Comparison of ENCODE assay signal across 17 mouse cellular contexts in the genomic region with DNA sequence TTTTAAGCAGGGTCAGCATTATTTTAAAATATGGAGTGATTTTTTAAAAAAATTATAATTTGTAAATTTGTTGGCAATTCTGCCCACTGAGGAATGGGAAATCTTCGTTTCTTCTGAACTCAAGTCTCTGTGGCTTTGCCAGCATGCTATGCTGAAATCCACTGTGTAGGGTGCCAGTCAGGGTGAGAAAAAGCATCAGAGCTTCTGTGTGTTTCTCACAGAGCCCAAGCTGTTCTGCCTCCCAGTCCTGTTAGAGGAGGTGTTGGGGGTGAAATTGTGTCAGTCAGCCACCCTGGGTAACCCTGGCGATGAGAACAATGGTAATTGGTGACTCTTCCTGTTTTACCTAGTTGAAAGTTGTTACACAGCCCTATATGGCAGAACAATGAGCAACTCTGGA.
DNase-seq lines count a peak whose midpoint lies in the region; ATAC-seq and TF ChIP-seq lines count a peak whose summit lies in the region.
"Had no signal": no experiment of that assay in that cellular context is flagged by ENCODE, and none has a peak within 500 bp of the region (broad histone marks: within the 10 kb centered on the region; RNA-seq: fewer than 3 reads in every experiment).

No protein-coding gene starts in this region.

- H3K9ac ChIP-seq in forebrain, embryonic 13.5 days, result no peak overlapping the region
- no peak overlapping the region for H3K9ac ChIP-seq in forebrain, embryonic 11.5 days (ENCODE audit: low read length)
- H3K9ac ChIP-seq in midbrain, embryonic 11.5 days (ENCODE audit: low read length), result no peak overlapping the region
- no peak overlapping the region for H3K9ac ChIP-seq in midbrain, embryonic 15.5 days
- no peak overlapping the region for H3K9ac ChIP-seq in hindbrain, embryonic 13.5 days
- H3K9ac ChIP-seq: heart, embryonic 15.5 days; hindbrain, embryonic 14.5 days; intestine, embryonic 15.5 days had no signal

- WGBS in forebrain, embryonic 13.5 days, result 77% methylated on average over 2 of the region's 2 CpGs
- WGBS in forebrain, embryonic 11.5 days, result 90% methylated on average over 2 of the region's 2 CpGs
- 84% methylated on average over 2 of the region's 2 CpGs for WGBS in midbrain, embryonic 11.5 days
- 83% methylated on average over 2 of the region's 2 CpGs for WGBS in midbrain, embryonic 15.5 days
- 82% methylated on average over 2 of the region's 2 CpGs for WGBS in hindbrain, embryonic 13.5 days

- 0 out of 2 replicates have a peak, but pooled peaks cover 3% of the 10 kb centered on the region for H3K9me3 ChIP-seq in forebrain, embryonic 13.5 days (replicated peaks)
- no peaks in the 10 kb centered on the region for H3K9me3 ChIP-seq in forebrain, embryonic 11.5 days (ENCODE audit: control insufficient read depth, low read length)
- no peaks in the 10 kb centered on the region for H3K9me3 ChIP-seq in midbrain, embryonic 11.5 days (ENCODE audit: control insufficient read depth, low read length)
- H3K9me3 ChIP-seq in midbrain, embryonic 15.5 days, result no peaks in the 10 kb centered on the region
- H3K9me3 ChIP-seq in hindbrain, embryonic 13.5 days, result no peaks in the 10 kb centered on the region
- H3K9me3 ChIP-seq: heart, embryonic 15.5 days; intestine, embryonic 15.5 days had no signal

- no peak overlapping the region for H3K27ac ChIP-seq in forebrain, embryonic 13.5 days
- H3K27ac ChIP-seq in forebrain, embryonic 11.5 days (ENCODE audit: low read depth, low read length), result no peak overlapping the region
- H3K27ac ChIP-seq in midbrain, embryonic 11.5 days (ENCODE audit: low read depth, low read length), result no peak overlapping the region
- no peak overlapping the region for H3K27ac ChIP-seq in midbrain, embryonic 15.5 days
- H3K27ac ChIP-seq in hindbrain, embryonic 13.5 days, result no peak overlapping the region
- H3K27ac ChIP-seq: heart, adult 2 months; heart, embryonic 15.5 days; hindbrain, embryonic 14.5 days; intestine, embryonic 15.5 days had no signal

- no peaks in the 10 kb centered on the region for H3K4me1 ChIP-seq in forebrain, embryonic 13.5 days
- no peaks in the 10 kb centered on the region for H3K4me1 ChIP-seq in forebrain, embryonic 11.5 days (replicated peaks; ENCODE audit: control insufficient read depth, insufficient read depth, low read length)
- no peaks in the 10 kb centered on the region for H3K4me1 ChIP-seq in midbrain, embryonic 11.5 days (ENCODE audit: control insufficient read depth, insufficient read depth, low read length)
- H3K4me1 ChIP-seq in midbrain, embryonic 15.5 days, result no peaks in the 10 kb centered on the region
- no peaks in the 10 kb centered on the region for H3K4me1 ChIP-seq in hindbrain, embryonic 13.5 days (replicated peaks)
- H3K4me1 ChIP-seq: heart, embryonic 15.5 days; intestine, embryonic 15.5 days had no signal

- H3K36me3 ChIP-seq in forebrain, embryonic 13.5 days (ENCODE audit: poor library complexity, severe bottlenecking), result no peaks in the 10 kb centered on the region
- no peaks in the 10 kb centered on the region for H3K36me3 ChIP-seq in forebrain, embryonic 11.5 days (ENCODE audit: control insufficient read depth, insufficient read depth, low read length)
- H3K36me3 ChIP-seq in midbrain, embryonic 11.5 days (ENCODE audit: control insufficient read depth, insufficient read depth, low read length), result no peaks in the 10 kb centered on the region
- no peaks in the 10 kb centered on the region for H3K36me3 ChIP-seq in midbrain, embryonic 15.5 days (replicated peaks)
- no peaks in the 10 kb centered on the region for H3K36me3 ChIP-seq in hindbrain, embryonic 13.5 days
- H3K36me3 ChIP-seq: heart, embryonic 15.5 days; intestine, embryonic 15.5 days had no signal

- no peak for TF ChIP-seq POLR2A in brain, embryonic 14.5 days (IDR thresholded peaks at IDR 0.05; ENCODE audit: borderline replicate concordance, extremely low read depth, insufficient read depth, insufficient read length, poor library complexity, severe bottlenecking)

- H3K4me2 ChIP-seq in forebrain, embryonic 13.5 days, result no peak overlapping the region
- no peak overlapping the region for H3K4me2 ChIP-seq in forebrain, embryonic 11.5 days (ENCODE audit: low read depth, low read length, severe bottlenecking)
- no peak overlapping the region for H3K4me2 ChIP-seq in midbrain, embryonic 11.5 days
- H3K4me2 ChIP-seq in midbrain, embryonic 15.5 days, result no peak overlapping the region
- H3K4me2 ChIP-seq in hindbrain, embryonic 13.5 days, result no peak overlapping the region
- H3K4me2 ChIP-seq: heart, embryonic 11.5 days; heart, embryonic 15.5 days; hindbrain, embryonic 14.5 days; intestine, embryonic 15.5 days had no signal

- TF ChIP-seq CTCF in brain, embryonic 14.5 days (IDR thresholded peaks at IDR 0.05; ENCODE audit: borderline replicate concordance, extremely low read depth, insufficient read depth, insufficient read length), result no peak

- no peaks in the 10 kb centered on the region for H3K27me3 ChIP-seq in forebrain, embryonic 13.5 days
- no peaks in the 10 kb centered on the region for H3K27me3 ChIP-seq in forebrain, embryonic 11.5 days (ENCODE audit: control insufficient read depth, insufficient read depth, low read length)
- H3K27me3 ChIP-seq in midbrain, embryonic 11.5 days (ENCODE audit: control insufficient read depth, insufficient read depth, low read length), result no peaks in the 10 kb centered on the region
- no peaks in the 10 kb centered on the region for H3K27me3 ChIP-seq in midbrain, embryonic 15.5 days (replicated peaks)
- no peaks in the 10 kb centered on the region for H3K27me3 ChIP-seq in hindbrain, embryonic 13.5 days
- H3K27me3 ChIP-seq: heart, embryonic 15.5 days; intestine, embryonic 15.5 days had no signal

- no peak for DNase-seq in forebrain, embryonic 11.5 days (ENCODE audit: low spot score)
- DNase-seq in midbrain, embryonic 11.5 days (ENCODE audit: low spot score, missing footprints), result peak; percentile 67
- peak; percentile 57 for DNase-seq in brain, embryonic 14.5 days (ENCODE audit: low read depth)
- DNase-seq in lung, postnatal 36 days, result no peak
- DNase-seq: adrenal gland, postnatal 10 days; cerebellum, adult 2 months; cerebellum, postnatal 10 days; gastrocnemius, postnatal 14 days; heart, adult 2 months; heart, postnatal 14 days had no signal

- no peak overlapping the region for H3K4me3 ChIP-seq in forebrain, embryonic 13.5 days
- no peak overlapping the region for H3K4me3 ChIP-seq in forebrain, embryonic 11.5 days (ENCODE audit: low read depth, low read length)
- H3K4me3 ChIP-seq in midbrain, embryonic 11.5 days (ENCODE audit: low read depth, low read length), result no peak overlapping the region
- H3K4me3 ChIP-seq in midbrain, embryonic 15.5 days, result no peak overlapping the region
- no peak overlapping the region for H3K4me3 ChIP-seq in hindbrain, embryonic 13.5 days
- H3K4me3 ChIP-seq: heart, adult 2 months; heart, embryonic 15.5 days; intestine, embryonic 15.5 days had no signal

- ATAC-seq in forebrain, embryonic 13.5 days, result peak; percentile 69; the same call in 1 of the 2 replicates
- ATAC-seq in forebrain, embryonic 11.5 days (replicated peaks; ENCODE audit: low FRiP score), result no peak
- no peak for ATAC-seq in midbrain, embryonic 11.5 days (ENCODE audit: low FRiP score)
- no peak for ATAC-seq in midbrain, embryonic 15.5 days (replicated peaks)
- ATAC-seq in hindbrain, embryonic 13.5 days (ENCODE audit: low FRiP score), result no peak
- ATAC-seq: intestine, embryonic 15.5 days had no signal

Comparison
In these comparisons a context has a peak if more than half of its experiments do, and no peak if none do; other contexts are left out.
1. DNase-seq: peak in midbrain, embryonic 11.5 days (single experiment) and brain, embryonic 14.5 days (single experiment); none in forebrain, embryonic 11.5 days (single experiment) and lung, postnatal 36 days (single experiment).